Mouse (Mus musculus) C2C12 (cell line): ENCODE results near the gene Brd1. TPM values are rescaled to one million over a fixed set of nuclear protein-coding genes. Genes with fewer than 3 reads are reported as not detected.
"Not testable (repeated sequence)": the region's sequence is repeated elsewhere in the genome, so short reads cannot be mapped to it uniquely, and the experiment has no call there.

Source experiments
- H3K27me3 ChIP-seq: one replicate; pipeline ENCODE4 v1.6.1; 2011; ENCODE audit not compliant: control insufficient read depth, insufficient read depth, insufficient read length
- H3K36me3 ChIP-seq: one replicate; pipeline ENCODE4 v1.6.1; 2011; ENCODE audit not compliant: control insufficient read depth, insufficient read depth
- H3K4me3 ChIP-seq: one replicate; pipeline ENCODE4 v1.5.1; 2011; ENCODE audit warnings: mild to moderate bottlenecking, control low read depth; ENCODE audit not compliant: poor library complexity, insufficient read depth, severe bottlenecking
- H3K79me2 ChIP-seq: one replicate; pipeline ENCODE4 v1.6.1; 2011; ENCODE audit not compliant: control insufficient read depth, insufficient read depth
- H3K79me3 ChIP-seq: one replicate; pipeline ENCODE4 v1.6.1; 2011; ENCODE audit warnings: low read depth, control low read depth
- H3ac ChIP-seq: one replicate; pipeline ENCODE3; 2011; ENCODE audit warnings: low read depth; ENCODE audit not compliant: control insufficient read depth, insufficient read length
- CEBPB ChIP-seq: IDR thresholded peaks from one replicate; pipeline ENCODE4 v1.6.1; 2011; ENCODE audit warnings: low read depth, mild to moderate bottlenecking, control low read depth, moderate library complexity
- CTCF ChIP-seq: IDR thresholded peaks from one replicate; pipeline ENCODE4 v1.5.1; 2011; ENCODE audit not compliant: control insufficient read depth, insufficient read depth, insufficient read length
- FOSL1 ChIP-seq: IDR thresholded peaks from one replicate; pipeline ENCODE4 v1.8.0; 2011; ENCODE audit warnings: mild to moderate bottlenecking, low read length; ENCODE audit not compliant: poor library complexity, insufficient read depth, severe bottlenecking
- MAX ChIP-seq: IDR thresholded peaks from one replicate; pipeline ENCODE4 v1.6.1; 2011; ENCODE audit warnings: mild to moderate bottlenecking, control low read depth
- MYOD1 ChIP-seq: IDR thresholded peaks from one replicate; pipeline ENCODE4 v1.6.1; 2011; ENCODE audit warnings: low read depth; ENCODE audit not compliant: control insufficient read depth, insufficient read length
- MYOG ChIP-seq: IDR thresholded peaks from one replicate; pipeline ENCODE4 v1.6.1; 2011; ENCODE audit not compliant: control insufficient read depth, insufficient read length; ENCODE audit errors: extremely low read depth
- USF1 ChIP-seq: IDR thresholded peaks from one replicate; pipeline ENCODE4 v1.6.1; 2011; ENCODE audit warnings: low read depth, mild to moderate bottlenecking, control low read depth, moderate library complexity
- polyA plus RNA-seq: library from polyadenylated mRNA; unstranded; fragments of >200 nt; fragmentation: generic; extraction: Trizol; gene quantifications from one replicate; pipeline ENCODE4 v1.2.1, GENCODE M21; 2012; ENCODE audit warnings: missing spikeins

Gene Brd1
- polyA plus RNA-seq, 1 experiment: 23.8 TPM

DNA sequence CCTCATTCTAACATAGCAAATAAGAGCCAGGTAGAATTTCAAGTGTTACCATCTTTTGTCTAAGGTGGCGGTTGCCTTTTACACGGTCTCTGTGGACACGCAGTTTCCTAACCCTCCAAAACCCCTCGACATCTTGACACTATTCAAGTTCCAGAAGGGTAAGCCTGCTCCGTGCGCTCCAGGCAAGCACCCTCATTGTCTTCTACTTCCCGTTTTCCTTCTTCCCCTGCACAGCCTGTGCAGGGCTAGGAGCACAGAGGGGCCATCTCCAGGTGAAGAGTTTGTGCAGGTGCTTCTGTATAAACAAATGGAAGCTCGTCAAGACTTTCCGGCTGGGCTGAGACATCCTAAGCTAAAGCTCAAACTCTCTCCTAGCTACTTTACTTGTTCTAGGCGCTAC, 16.0 kb upstream of the Brd1 start:
- Histone ChIP-seq H3K79me3 (peaks cover 30% of the 10 kb centered on the region), H3K27me3 (peaks cover 19% of the 10 kb centered on the region), H3K36me3 (peaks cover 8% of the 10 kb centered on the region), H3ac (no peak overlapping the region), H3K4me3 (no peak overlapping the region), H3K79me2 (peaks cover 34% of the 10 kb centered on the region)
- TF ChIP-seq MAX (no peak), CTCF (no peak), MYOD1 (no peak), FOSL1 (no peak), MYOG (no peak), CEBPB (no peak)

- peaks cover 30% of the 10 kb centered on the region for H3K79me2 ChIP-seq
- H3K79me3 ChIP-seq: peaks cover 26% of the 10 kb centered on the region
- not testable (repeated sequence) for H3ac ChIP-seq, H3K4me3 ChIP-seq, H3K36me3 ChIP-seq
- H3K27me3 ChIP-seq: peaks cover 19% of the 10 kb centered on the region
Observed at GRCm38 (mm10) chr15:88749617-88750016, 15.6 kb upstream of the Brd1 start.

DNA sequence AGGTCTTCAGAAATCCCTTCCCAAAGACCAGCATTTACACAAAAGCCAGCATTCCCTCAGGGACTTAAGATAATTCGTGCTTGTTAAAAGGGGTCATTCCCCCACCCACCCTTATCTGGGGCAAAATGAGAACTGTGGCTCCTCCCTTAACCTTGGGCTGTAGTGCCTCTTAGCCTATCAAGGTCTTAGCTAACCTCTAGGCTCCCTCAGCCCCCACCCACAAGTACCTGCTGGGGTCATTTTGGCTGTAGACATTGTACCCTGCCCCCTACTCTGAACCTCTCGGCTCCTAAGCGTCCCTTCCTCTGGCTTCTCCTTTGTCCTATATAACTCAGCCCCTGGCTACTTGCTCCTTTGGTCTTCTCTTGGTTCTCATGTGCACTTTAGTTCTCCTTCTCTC, 11.9 kb upstream of the Brd1 start:
- Histone ChIP-seq H3K79me2 (no peaks in the 10 kb centered on the region), H3K79me3 (no peaks in the 10 kb centered on the region), H3ac (no peak overlapping the region), H3K36me3 (no peaks in the 10 kb centered on the region), H3K4me3 (no peak overlapping the region), H3K27me3 (peaks cover 19% of the 10 kb centered on the region)
- TF ChIP-seq USF1 (no peak), MYOG (no peak), MAX (no peak), FOSL1 (no peak), CTCF (no peak), MYOD1 (no peak), CEBPB (no peak)

DNA sequence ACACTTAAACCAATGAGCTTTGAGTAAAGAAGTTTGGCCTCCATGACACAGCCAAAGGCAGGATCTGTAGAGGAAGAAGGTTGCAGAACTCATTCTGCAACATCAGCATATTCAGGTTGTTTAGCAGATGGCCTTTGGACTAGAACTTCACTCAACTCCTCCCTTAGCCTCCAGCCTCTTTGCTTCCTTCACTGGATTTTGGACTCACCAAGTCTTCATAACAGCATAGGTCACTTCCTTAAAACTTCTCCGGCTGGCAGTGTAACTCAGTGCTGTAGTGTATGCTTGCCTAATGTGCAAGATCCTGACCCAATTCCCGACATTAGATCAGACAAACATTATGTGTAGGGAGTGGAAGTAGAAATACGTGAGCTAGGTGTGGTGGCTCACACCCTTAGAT, 11.3 kb upstream of the Brd1 start:
- no peak for TF ChIP-seq FOSL1
- no peak for TF ChIP-seq CEBPB
- no peak for TF ChIP-seq USF1
- TF ChIP-seq CTCF: no peak
- TF ChIP-seq MAX: no peak
- TF ChIP-seq MYOD1: no peak
- TF ChIP-seq MYOG: no peak

GRCm38 (mm10) chr15:88743371-88743770, 9.3 kb upstream of the Brd1 start:
- not testable (repeated sequence) for H3K36me3 ChIP-seq, H3K79me3 ChIP-seq, H3ac ChIP-seq, H3K79me2 ChIP-seq, H3K4me3 ChIP-seq
- H3K27me3 ChIP-seq: peaks cover 19% of the 10 kb centered on the region

More for the DNA sequence above, 11.3 kb upstream of the Brd1 start:
- Histone ChIP-seq H3ac (no peak overlapping the region), H3K79me2 (no peaks in the 10 kb centered on the region), H3K36me3 (no peaks in the 10 kb centered on the region), H3K27me3 (peaks cover 19% of the 10 kb centered on the region), H3K4me3 (no peak overlapping the region), H3K79me3 (no peaks in the 10 kb centered on the region)

GRCm38 (mm10) chr15:88741366-88741765, 7.3 kb upstream of the Brd1 start:
- Histone ChIP-seq H3ac (no peak overlapping the region), H3K36me3 (no peaks in the 10 kb centered on the region), H3K4me3 (no peak overlapping the region), H3K79me3 (no peaks in the 10 kb centered on the region), H3K27me3 (peaks cover 13% of the 10 kb centered on the region), H3K79me2 (no peaks in the 10 kb centered on the region)
- TF ChIP-seq CTCF: no peak
- TF ChIP-seq USF1: no peak
- no peak for TF ChIP-seq FOSL1
- TF ChIP-seq CEBPB: no peak
- no peak for TF ChIP-seq MYOG
- no peak for TF ChIP-seq MAX
- no peak for TF ChIP-seq MYOD1
